Comparison of ENCODE assay signal across 10 mouse cellular contexts in genomic region chr5:133889841-133890240, GRCm38 (mm10).
DNase-seq lines count a peak whose midpoint lies in the region; ATAC-seq and TF ChIP-seq lines count a peak whose summit lies in the region.
"Had no signal": no experiment of that assay in that cellular context is flagged by ENCODE, and none has a peak within 500 bp of the region (broad histone marks: within the 10 kb centered on the region; RNA-seq: fewer than 3 reads in every experiment).

No protein-coding gene starts in this region.

- ATAC-seq in hindbrain, embryonic 14.5 days (ENCODE audit: low FRiP score) = peak; percentile 51; the same call in 1 of the 2 replicates
- ATAC-seq in neural tube, embryonic 15.5 days (ENCODE audit: low FRiP score) = no peak

- H3K9ac ChIP-seq in hindbrain, embryonic 14.5 days = no peak overlapping the region
- no peak overlapping the region for H3K9ac ChIP-seq in neural tube, embryonic 15.5 days (replicated peaks)
- H3K9ac ChIP-seq: limb, embryonic 15.5 days had no signal

- no peaks in the 10 kb centered on the region for H3K36me3 ChIP-seq in hindbrain, embryonic 14.5 days (replicated peaks; ENCODE audit: control insufficient read depth, insufficient read depth)
- H3K36me3 ChIP-seq in hindbrain, embryonic 10.5 days = no peaks in the 10 kb centered on the region
- H3K36me3 ChIP-seq in neural tube, embryonic 15.5 days = no peaks in the 10 kb centered on the region
- H3K36me3 ChIP-seq: limb, embryonic 15.5 days had no signal

- H3K9me3 ChIP-seq in hindbrain, embryonic 14.5 days (ENCODE audit: control insufficient read depth, low read length) = no peaks in the 10 kb centered on the region
- no peaks in the 10 kb centered on the region for H3K9me3 ChIP-seq in hindbrain, embryonic 10.5 days
- H3K9me3 ChIP-seq in neural tube, embryonic 15.5 days (replicated peaks) = no peaks in the 10 kb centered on the region
- H3K9me3 ChIP-seq: limb, embryonic 15.5 days had no signal

- peak; percentile 71 for DNase-seq in hindbrain, embryonic 14.5 days (ENCODE audit: low spot score)
- no peak for DNase-seq in hindbrain, embryonic 10.5 days (ENCODE audit: low spot score)
- DNase-seq in cerebellum, adult 9-11 months = peak; percentile 96
- peak; percentile 80 to 90 for DNase-seq in layer of hippocampus, adult 2 months (ENCODE audit: low spot score in 2 of 2)
- no peak for DNase-seq in Muller cell, postnatal 12 days (ENCODE audit: inconsistent ontology term)
- no peak for DNase-seq in kidney, postnatal 36 days
- DNase-seq in ovary, postnatal 36 days (ENCODE audit: low spot score) = no peak

- H3K4me1 ChIP-seq in hindbrain, embryonic 14.5 days (replicated peaks; ENCODE audit: control insufficient read depth, insufficient read depth, low read length) = peaks cover 7% of the 10 kb centered on the region; the same call in 1 of the 2 replicates
- H3K4me1 ChIP-seq in hindbrain, embryonic 10.5 days (replicated peaks) = peaks cover 9% of the 10 kb centered on the region
- peaks cover 23% of the 10 kb centered on the region for H3K4me1 ChIP-seq in neural tube, embryonic 15.5 days

- TF ChIP-seq CTCF in layer of hippocampus, adult 2 months (conservative IDR thresholded peaks at IDR 0.05) = no peak

- peak overlapping the region; percentile 23; the same call in 1 of the 2 replicates for H3K27ac ChIP-seq in hindbrain, embryonic 14.5 days
- H3K27ac ChIP-seq in hindbrain, embryonic 10.5 days = no peak overlapping the region
- peak overlapping the region; percentile 88 for H3K27ac ChIP-seq in layer of hippocampus, adult 2 months
- H3K27ac ChIP-seq in neural tube, embryonic 15.5 days (replicated peaks) = no peak overlapping the region
- H3K27ac ChIP-seq: limb, embryonic 15.5 days had no signal

- no peak overlapping the region for H3K4me3 ChIP-seq in hindbrain, embryonic 14.5 days (replicated peaks; ENCODE audit: low read length)
- H3K4me3 ChIP-seq in hindbrain, embryonic 10.5 days = no peak overlapping the region
- peak overlapping the region; percentile 17; the same call in 1 of the 2 replicates for H3K4me3 ChIP-seq in layer of hippocampus, adult 2 months
- no peak overlapping the region for H3K4me3 ChIP-seq in neural tube, embryonic 15.5 days (replicated peaks)
- H3K4me3 ChIP-seq: limb, embryonic 15.5 days had no signal

- no peak overlapping the region for H3K4me2 ChIP-seq in hindbrain, embryonic 14.5 days (replicated peaks)
- peak overlapping the region; percentile 22; the same call in 1 of the 2 replicates for H3K4me2 ChIP-seq in neural tube, embryonic 15.5 days
- H3K4me2 ChIP-seq: limb, embryonic 15.5 days; midbrain, embryonic 11.5 days had no signal

- H3K27me3 ChIP-seq in hindbrain, embryonic 14.5 days (ENCODE audit: control insufficient read depth, insufficient read depth, low read length) = no peaks in the 10 kb centered on the region
- H3K27me3 ChIP-seq in hindbrain, embryonic 10.5 days (ENCODE audit: insufficient read depth, poor library complexity, severe bottlenecking) = no peaks in the 10 kb centered on the region; the same call in 1 of the 2 replicates
- H3K27me3 ChIP-seq in neural tube, embryonic 15.5 days (replicated peaks) = no peaks in the 10 kb centered on the region
- H3K27me3 ChIP-seq: limb, embryonic 15.5 days had no signal

- WGBS in hindbrain, embryonic 14.5 days = 47% methylated on average over 8 of the region's 8 CpGs
- 87% methylated on average over 8 of the region's 8 CpGs for WGBS in hindbrain, embryonic 10.5 days
- WGBS in neural tube, embryonic 15.5 days = 42% methylated on average over 8 of the region's 8 CpGs

Comparison
In these comparisons a context has a peak if more than half of its experiments do, and no peak if none do; other contexts are left out.
1. DNase-seq: peak in hindbrain, embryonic 14.5 days (single experiment), cerebellum, adult 9-11 months (single experiment) and layer of hippocampus, adult 2 months (2 of 2); none in hindbrain, embryonic 10.5 days (single experiment), Muller cell, postnatal 12 days (single experiment), kidney, postnatal 36 days (0 of 2) and ovary, postnatal 36 days (single experiment).
2. H3K27ac ChIP-seq: peak in hindbrain, embryonic 14.5 days (single experiment) and layer of hippocampus, adult 2 months (single experiment); none in hindbrain, embryonic 10.5 days (single experiment) and neural tube, embryonic 15.5 days (single experiment).